Mouse (Mus musculus): ENCODE results near the gene Elf4. TPM values are rescaled to one million over a fixed set of nuclear protein-coding genes. Genes with fewer than 3 reads are reported as not detected.

Elf4 gene
- polyA plus RNA-seq, 1 experiment, result 4.4 TPM

DNA sequence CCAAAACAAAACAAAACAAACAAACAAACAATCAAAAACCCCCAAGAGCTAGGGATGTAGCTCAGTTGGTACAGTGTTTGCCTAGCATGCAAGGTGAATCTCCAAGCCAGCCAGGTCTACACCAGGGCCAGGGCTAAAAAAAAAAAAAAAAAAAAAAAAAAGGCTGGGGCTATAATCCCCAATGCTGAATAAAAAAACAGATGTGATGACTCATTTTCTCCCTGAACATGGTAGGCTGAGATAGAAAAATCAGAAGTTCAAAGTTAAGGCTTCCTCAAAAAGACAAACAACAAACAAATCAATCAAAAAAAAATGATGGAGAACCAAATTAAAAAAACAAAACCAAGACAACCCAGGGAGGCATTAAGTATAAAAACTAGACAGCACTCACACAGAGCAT lies 33.8 kb downstream of the Elf4 start:
- no peaks in the 10 kb centered on the region for H3K4me1 ChIP-seq (ENCODE audit: control insufficient read depth, insufficient read depth, low read length)
- no peaks in the 10 kb centered on the region for H3K36me3 ChIP-seq (ENCODE audit: control insufficient read depth, insufficient read depth, low read length)
- H3K27me3 ChIP-seq (ENCODE audit: control insufficient read depth, insufficient read depth, low read length), result no peaks in the 10 kb centered on the region
- no peak overlapping the region for H3K4me3 ChIP-seq (ENCODE audit: control insufficient read depth, low read depth, low read length)
- no peak overlapping the region for H3K27ac ChIP-seq (ENCODE audit: control insufficient read depth, insufficient read depth, low read depth, low read length)
- TF ChIP-seq POLR2A (IDR thresholded peaks at IDR 0.05; ENCODE audit: control insufficient read depth, low read depth, low read length) (no peak), CTCF (IDR thresholded peaks at IDR 0.05; ENCODE audit: control insufficient read depth, insufficient read depth, insufficient replicate concordance, low read depth, low read length) (no peak)

GRCm38 (mm10) chrX:48428642-48429041 lies 34.3 kb downstream of the Elf4 start:
- no peaks in the 10 kb centered on the region for H3K4me1 ChIP-seq (ENCODE audit: control insufficient read depth, insufficient read depth, low read length)
- no peak overlapping the region for H3K27ac ChIP-seq (ENCODE audit: control insufficient read depth, insufficient read depth, low read depth, low read length)
- no peaks in the 10 kb centered on the region for H3K36me3 ChIP-seq (ENCODE audit: control insufficient read depth, insufficient read depth, low read length)
- H3K4me3 ChIP-seq (ENCODE audit: control insufficient read depth, low read depth, low read length), result no peak overlapping the region
- no peak for TF ChIP-seq POLR2A (IDR thresholded peaks at IDR 0.05; ENCODE audit: control insufficient read depth, low read depth, low read length)
- H3K27me3 ChIP-seq (ENCODE audit: control insufficient read depth, insufficient read depth, low read length), result no peaks in the 10 kb centered on the region

- Histone ChIP-seq H3K27ac (ENCODE audit: control insufficient read depth, insufficient read depth, low read depth, low read length) (no peak overlapping the region), H3K36me3 (ENCODE audit: control insufficient read depth, insufficient read depth, low read length) (no peaks in the 10 kb centered on the region), H3K27me3 (ENCODE audit: control insufficient read depth, insufficient read depth, low read length) (no peaks in the 10 kb centered on the region), H3K4me1 (ENCODE audit: control insufficient read depth, insufficient read depth, low read length) (no peaks in the 10 kb centered on the region), H3K4me3 (ENCODE audit: control insufficient read depth, low read depth, low read length) (no peak overlapping the region)
- TF ChIP-seq CTCF (IDR thresholded peaks at IDR 0.05; ENCODE audit: control insufficient read depth, insufficient read depth, insufficient replicate concordance, low read depth, low read length), result no peak
- TF ChIP-seq POLR2A (IDR thresholded peaks at IDR 0.05; ENCODE audit: control insufficient read depth, low read depth, low read length), result no peak
These were observed 34.7 kb downstream of the Elf4 start for GRCm38 (mm10) chrX:48428241-48428640.

GRCm38 (mm10) chrX:48425280-48425679 lies 37.7 kb downstream of the Elf4 start:
- Histone ChIP-seq H3K4me3 (ENCODE audit: control insufficient read depth, low read depth, low read length) (no peak overlapping the region), H3K36me3 (ENCODE audit: control insufficient read depth, insufficient read depth, low read length) (no peaks in the 10 kb centered on the region), H3K4me1 (ENCODE audit: control insufficient read depth, insufficient read depth, low read length) (no peaks in the 10 kb centered on the region), H3K27ac (ENCODE audit: control insufficient read depth, insufficient read depth, low read depth, low read length) (no peak overlapping the region), H3K27me3 (ENCODE audit: control insufficient read depth, insufficient read depth, low read length) (no peaks in the 10 kb centered on the region)
- no peak for TF ChIP-seq POLR2A (IDR thresholded peaks at IDR 0.05; ENCODE audit: control insufficient read depth, low read depth, low read length)
- TF ChIP-seq CTCF (IDR thresholded peaks at IDR 0.05; ENCODE audit: control insufficient read depth, insufficient read depth, insufficient replicate concordance, low read depth, low read length), result no peak

- Histone ChIP-seq H3K27ac (ENCODE audit: control insufficient read depth, insufficient read depth, low read depth, low read length) (no peak overlapping the region), H3K27me3 (ENCODE audit: control insufficient read depth, insufficient read depth, low read length) (no peaks in the 10 kb centered on the region), H3K4me3 (ENCODE audit: control insufficient read depth, low read depth, low read length) (no peak overlapping the region), H3K4me1 (ENCODE audit: control insufficient read depth, insufficient read depth, low read length) (no peaks in the 10 kb centered on the region), H3K36me3 (ENCODE audit: control insufficient read depth, insufficient read depth, low read length) (no peaks in the 10 kb centered on the region)
- TF ChIP-seq CTCF (IDR thresholded peaks at IDR 0.05; ENCODE audit: control insufficient read depth, insufficient read depth, insufficient replicate concordance, low read depth, low read length) (no peak), POLR2A (IDR thresholded peaks at IDR 0.05; ENCODE audit: control insufficient read depth, low read depth, low read length) (no peak)
These were observed 38.3 kb downstream of the Elf4 start for GRCm38 (mm10) chrX:48424583-48424982.

- no peaks in the 10 kb centered on the region for H3K4me1 ChIP-seq (ENCODE audit: control insufficient read depth, insufficient read depth, low read length)
- H3K27me3 ChIP-seq (ENCODE audit: control insufficient read depth, insufficient read depth, low read length), result no peaks in the 10 kb centered on the region
- no peak overlapping the region for H3K4me3 ChIP-seq (ENCODE audit: control insufficient read depth, low read depth, low read length)
- TF ChIP-seq CTCF (IDR thresholded peaks at IDR 0.05; ENCODE audit: control insufficient read depth, insufficient read depth, insufficient replicate concordance, low read depth, low read length), result no peak
- no peak for TF ChIP-seq POLR2A (IDR thresholded peaks at IDR 0.05; ENCODE audit: control insufficient read depth, low read depth, low read length)
- no peak overlapping the region for H3K27ac ChIP-seq (ENCODE audit: control insufficient read depth, insufficient read depth, low read depth, low read length)
- no peaks in the 10 kb centered on the region for H3K36me3 ChIP-seq (ENCODE audit: control insufficient read depth, insufficient read depth, low read length)
These were observed 39.3 kb downstream of the Elf4 start for GRCm38 (mm10) chrX:48423671-48424070.

DNA sequence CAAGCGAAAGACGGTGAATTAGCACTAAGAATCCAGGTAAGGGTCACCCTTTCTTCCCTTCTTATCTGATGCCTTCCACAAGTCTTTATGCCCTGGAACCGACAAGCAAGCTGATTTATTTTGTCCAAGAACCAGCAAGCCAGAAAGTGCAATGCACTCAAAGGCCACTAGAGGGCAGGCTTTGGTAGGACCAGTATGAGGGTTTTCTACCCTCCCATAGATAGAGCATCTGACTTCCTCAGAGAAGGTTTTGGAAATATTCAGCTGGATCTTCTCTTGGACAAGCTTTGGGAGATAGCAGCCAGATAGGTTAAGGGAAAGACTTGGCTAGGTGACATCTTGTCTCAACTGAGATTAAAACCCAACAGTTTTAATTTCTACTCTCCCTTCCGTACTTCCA lies 39.9 kb downstream of the Elf4 start:
- H3K4me1 ChIP-seq (ENCODE audit: control insufficient read depth, insufficient read depth, low read length), result no peaks in the 10 kb centered on the region
- H3K27me3 ChIP-seq (ENCODE audit: control insufficient read depth, insufficient read depth, low read length), result no peaks in the 10 kb centered on the region
- H3K36me3 ChIP-seq (ENCODE audit: control insufficient read depth, insufficient read depth, low read length), result no peaks in the 10 kb centered on the region
- no peak overlapping the region for H3K4me3 ChIP-seq (ENCODE audit: control insufficient read depth, low read depth, low read length)
- TF ChIP-seq CTCF (IDR thresholded peaks at IDR 0.05; ENCODE audit: control insufficient read depth, insufficient read depth, insufficient replicate concordance, low read depth, low read length) (peak; percentile 12; the same call in 1 of the 2 replicates), POLR2A (IDR thresholded peaks at IDR 0.05; ENCODE audit: control insufficient read depth, low read depth, low read length) (no peak)
- no peak overlapping the region for H3K27ac ChIP-seq (ENCODE audit: control insufficient read depth, insufficient read depth, low read depth, low read length)

DNA sequence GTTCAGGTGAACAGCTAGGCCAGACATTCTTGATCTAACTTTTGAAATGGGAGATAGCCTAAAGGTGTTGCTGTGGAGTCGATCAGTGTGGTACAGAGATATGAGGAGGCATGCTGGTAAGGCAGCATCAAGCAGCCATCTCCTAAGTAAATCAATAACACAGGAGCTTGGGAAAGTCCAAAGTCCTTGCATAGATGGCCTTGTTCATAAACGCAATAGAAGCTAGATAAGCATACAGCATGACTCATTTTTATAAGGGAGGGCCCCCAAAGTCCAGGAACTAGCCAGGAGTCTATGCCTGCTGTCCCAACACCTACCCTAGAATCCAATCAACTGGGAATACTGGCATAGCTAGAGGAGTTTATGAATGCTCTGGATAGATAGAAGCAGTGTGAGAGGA lies 44.5 kb downstream of the Elf4 start:
- H3K36me3 ChIP-seq (ENCODE audit: control insufficient read depth, insufficient read depth, low read length), result no peaks in the 10 kb centered on the region
- no peaks in the 10 kb centered on the region for H3K27me3 ChIP-seq (ENCODE audit: control insufficient read depth, insufficient read depth, low read length)
- no peak overlapping the region for H3K4me3 ChIP-seq (ENCODE audit: control insufficient read depth, low read depth, low read length)
- no peak for TF ChIP-seq POLR2A (IDR thresholded peaks at IDR 0.05; ENCODE audit: control insufficient read depth, low read depth, low read length)
- no peak for TF ChIP-seq CTCF (IDR thresholded peaks at IDR 0.05; ENCODE audit: control insufficient read depth, insufficient read depth, insufficient replicate concordance, low read depth, low read length)
- H3K4me1 ChIP-seq (ENCODE audit: control insufficient read depth, insufficient read depth, low read length), result no peaks in the 10 kb centered on the region
- H3K27ac ChIP-seq (ENCODE audit: control insufficient read depth, insufficient read depth, low read depth, low read length), result no peak overlapping the region

All from testis, adult 2 months (tissue).